Mouse (Mus musculus): Measurements from ENCODE around the gene Gm10722.
"Not testable (repeated sequence)": the region's sequence is repeated elsewhere in the genome, so short reads cannot be mapped to it uniquely, and the experiment has no call there.

DNA sequence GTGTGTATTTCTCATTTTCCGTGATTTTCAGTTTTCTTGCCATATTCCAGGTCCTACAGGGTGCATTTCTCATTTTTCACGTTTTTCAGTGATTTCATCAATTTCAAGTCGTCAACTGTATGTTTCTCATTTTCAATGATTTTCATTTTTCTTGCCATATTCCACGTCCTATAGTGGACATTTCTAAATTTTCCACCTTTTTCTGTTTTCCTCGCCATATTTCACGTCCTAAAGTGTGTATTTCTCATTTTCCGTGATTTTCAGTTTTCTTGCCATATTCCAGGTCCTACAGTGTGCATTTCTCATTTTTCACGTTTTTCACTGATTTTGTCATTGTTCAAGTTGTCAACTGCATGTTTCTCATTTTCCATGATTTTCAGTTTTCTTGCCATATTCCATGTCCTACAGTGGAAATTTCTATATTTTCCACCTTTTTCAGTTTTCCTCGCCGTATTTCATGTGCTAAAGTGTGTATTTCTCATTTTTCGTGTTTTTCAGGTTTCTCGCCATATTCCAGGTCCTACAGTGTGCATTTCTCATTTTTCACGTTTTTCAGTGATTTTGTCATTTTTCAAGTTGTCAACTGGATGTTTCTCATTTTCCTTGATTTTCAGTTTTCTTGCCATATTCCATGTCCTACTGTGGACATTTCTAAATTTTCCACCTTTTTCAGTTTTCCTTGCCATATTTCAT lies 21.7 kb downstream of the Gm10722 start:
- not testable (repeated sequence) for TF ChIP-seq CTCF, POLR2A (IDR thresholded peaks at IDR 0.05; ENCODE audit: insufficient read depth, low read depth, low read length)
